Mouse (Mus musculus): Measurements from ENCODE around the gene Fam240b. TPM values are rescaled to one million over a fixed set of nuclear protein-coding genes. Genes with fewer than 3 reads are reported as not detected.
A peak's percentile ranks its signal among the peaks of the same experiment; 100 is the strongest.

The Fam240b gene
- polyA plus RNA-seq, 1 experiment from 2014 or later = not detected

GRCm38 (mm10) chr13:64438863-64439452 lies 58.6 kb downstream of the Fam240b start:
- H3K36me3 ChIP-seq = peaks cover 19% of the 10 kb centered on the region
- no peak overlapping the region for H3K27ac ChIP-seq
- H3K4me2 ChIP-seq (replicated peaks) = no peak overlapping the region
- H3K4me1 ChIP-seq = no peaks in the 10 kb centered on the region
- peak; percentile 39; the same call in 1 of the 2 replicates for ATAC-seq (ENCODE audit: low FRiP score, low read depth)
- no peak overlapping the region for H3K9ac ChIP-seq
- no peak overlapping the region for H3K4me3 ChIP-seq
- 58% methylated on average over 9 of the region's 9 CpGs for WGBS
- H3K27me3 ChIP-seq = no peaks in the 10 kb centered on the region
- no peaks in the 10 kb centered on the region for H3K9me3 ChIP-seq

GRCm38 (mm10) chr13:64437801-64438200 lies 59.8 kb downstream of the Fam240b start:
- Histone ChIP-seq H3K4me1 (peaks cover 8% of the 10 kb centered on the region), H3K27ac (no peak overlapping the region), H3K27me3 (no peaks in the 10 kb centered on the region), H3K9ac (no peak overlapping the region), H3K9me3 (no peaks in the 10 kb centered on the region), H3K4me3 (no peak overlapping the region), H3K4me2 (replicated peaks) (no peak overlapping the region), H3K36me3 (peaks cover 19% of the 10 kb centered on the region)
- 58% methylated on average over 7 of the region's 7 CpGs for WGBS
- ATAC-seq (ENCODE audit: low FRiP score, low read depth) = no peak

GRCm38 (mm10) chr13:64432017-64432995 lies 65.3 kb downstream of the Fam240b start, which contains the start of gene Cdk20:
Gene Cdk20 (plus strand): TSS chr13:64432314.
- Histone ChIP-seq H3K4me1 (peaks cover 13% of the 10 kb centered on the region), H3K27ac (peak within 1 kb of the TSS; percentile 92), H3K4me2 (replicated peaks) (peak within 1 kb of the TSS; percentile 75), H3K9ac (peak within 1 kb of the TSS; percentile 71), H3K27me3 (no peaks in the 10 kb centered on the region), H3K4me3 (peak within 1 kb of the TSS; percentile 68), H3K36me3 (peaks cover 2% of the 10 kb centered on the region; the same call in 1 of the 2 replicates), H3K9me3 (no peaks in the 10 kb centered on the region)
- ATAC-seq (ENCODE audit: low FRiP score, low read depth) = peak; percentile 99
- WGBS = under 1% methylated on average over 57 of the region's 57 CpGs

Other genes starting within 250 kb of the Fam240b start
- gene Cdc14b, start 222.5 kb downstream of the Fam240b start, polyA plus RNA-seq (2015; fragmentation: Nextera tagmentation; extraction: Ambion mirVana) = 17.0 and 22.0 TPM in 2 replicates
- 38.9 and 41.4 TPM in 2 replicates for gene Aaed1, start 185.1 kb downstream of the Fam240b start, polyA plus RNA-seq (2015; fragmentation: Nextera tagmentation; extraction: Ambion mirVana)
- 205 and 206 TPM in 2 replicates for gene Ctsl, start 126.9 kb downstream of the Fam240b start, polyA plus RNA-seq (2015; fragmentation: Nextera tagmentation; extraction: Ambion mirVana)
- gene Cdk20, start 65.5 kb downstream of the Fam240b start, polyA plus RNA-seq (2015; fragmentation: Nextera tagmentation; extraction: Ambion mirVana) = 16.7 and 17.3 TPM in 2 replicates

Data from limb, embryonic 13.5 days (tissue).